Mouse (Mus musculus): ENCODE results near the gene Olfr1. TPM values are rescaled to one million over a fixed set of nuclear protein-coding genes. Genes with fewer than 3 reads are reported as not detected.

Olfr1 gene
- polyA plus RNA-seq (2015; fragmentation: Nextera tagmentation; extraction: Ambion mirVana), result not detected in 2 replicates

DNA sequence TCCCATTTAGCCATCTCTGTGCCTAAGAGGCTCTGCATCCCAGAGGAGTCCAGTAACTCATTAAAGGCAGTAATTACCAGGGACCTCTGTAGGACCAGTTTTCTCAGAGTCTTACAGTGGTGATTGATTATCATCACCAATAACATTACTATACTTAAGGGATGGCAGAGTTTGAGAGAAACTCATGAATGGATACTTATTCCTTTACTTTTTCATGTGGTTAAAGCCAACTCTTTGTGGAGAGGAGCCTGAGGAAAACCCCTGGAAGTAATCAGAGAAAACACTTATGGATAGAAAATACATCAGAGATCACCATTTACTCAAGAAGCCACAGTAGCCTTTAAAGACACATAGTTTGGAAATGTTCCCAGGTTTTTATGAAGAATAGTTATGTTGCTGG lies at the start of gene Olfr1:
TSS of gene Olfr1 (minus strand) at position 101 of the 400 bp plus-strand sequence.
- Histone ChIP-seq H3K27ac (replicated peaks) (no peak within 1 kb of the TSS), H3K4me3 (no peak within 1 kb of the TSS), H3K4me2 (no peak within 1 kb of the TSS), H3K9me3 (no peaks in the 10 kb centered on the region), H3K27me3 (no peaks in the 10 kb centered on the region), H3K36me3 (no peaks in the 10 kb centered on the region), H3K9ac (no peak within 1 kb of the TSS), H3K4me1 (replicated peaks) (no peaks in the 10 kb centered on the region)
- no peak for ATAC-seq (ENCODE audit: low read depth)

DNA sequence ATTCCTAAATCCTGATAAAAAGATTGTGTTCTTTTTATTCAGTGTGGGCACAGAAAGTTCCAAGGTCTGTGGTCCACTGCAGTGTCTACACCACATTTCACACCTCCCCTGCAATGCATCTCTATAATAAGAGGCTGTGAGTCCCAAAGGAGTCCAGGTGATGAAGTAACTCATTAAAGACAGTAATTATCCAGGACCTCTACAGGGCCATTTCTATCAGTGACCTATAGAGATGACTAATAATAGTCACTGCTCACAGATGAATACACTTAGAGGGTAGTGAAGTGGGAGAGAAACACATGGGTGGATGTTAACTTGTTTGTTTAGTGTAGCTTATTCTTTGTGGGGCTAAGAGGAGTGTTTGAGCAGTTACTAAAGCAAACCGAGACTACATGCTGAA lies 29.0 kb upstream of the Olfr1 start, which contains the start of gene Olfr378:
TSS of gene Olfr378 (minus strand) at position 101 of the 400 bp plus-strand sequence.
- no peak within 1 kb of the TSS for H3K9ac ChIP-seq
- H3K4me1 ChIP-seq (replicated peaks), result no peaks in the 10 kb centered on the region
- no peaks in the 10 kb centered on the region for H3K27me3 ChIP-seq
- no peaks in the 10 kb centered on the region for H3K36me3 ChIP-seq
- no peak for ATAC-seq (ENCODE audit: low read depth)
- peaks cover 11% of the 10 kb centered on the region for H3K9me3 ChIP-seq
- H3K4me3 ChIP-seq, result no peak within 1 kb of the TSS
- H3K27ac ChIP-seq (replicated peaks), result no peak within 1 kb of the TSS
- WGBS, result 100% methylated on average over 1 of the region's 1 CpGs
- H3K4me2 ChIP-seq, result no peak within 1 kb of the TSS

DNA sequence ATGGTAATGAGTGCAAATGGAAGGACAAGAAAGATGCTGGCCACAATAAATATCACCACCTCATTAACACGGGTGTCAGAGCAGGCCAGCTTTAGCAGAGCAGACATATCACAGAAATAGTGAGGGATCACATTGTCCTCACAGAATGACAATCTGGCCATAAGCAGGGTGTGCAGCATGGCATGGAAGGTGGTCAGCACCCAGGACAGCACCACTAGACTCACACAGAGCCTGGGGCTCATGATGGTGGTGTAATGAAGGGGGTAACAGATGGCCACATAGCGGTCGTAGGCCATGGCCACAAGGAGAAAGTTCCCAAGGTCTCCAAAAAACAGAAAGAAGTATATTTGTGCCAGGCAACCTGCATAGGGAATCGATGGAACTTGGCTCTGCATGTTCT lies 4.0 kb downstream of the Olfr1 start:
- Histone ChIP-seq H3K4me1 (replicated peaks) (no peaks in the 10 kb centered on the region), H3K4me3 (no peak overlapping the region), H3K36me3 (no peaks in the 10 kb centered on the region), H3K9me3 (no peaks in the 10 kb centered on the region), H3K9ac (no peak overlapping the region), H3K4me2 (no peak overlapping the region), H3K27me3 (no peaks in the 10 kb centered on the region), H3K27ac (replicated peaks) (no peak overlapping the region)
- 76% methylated on average over 4 of the region's 4 CpGs for WGBS
- no peak for ATAC-seq (ENCODE audit: low read depth)

DNA sequence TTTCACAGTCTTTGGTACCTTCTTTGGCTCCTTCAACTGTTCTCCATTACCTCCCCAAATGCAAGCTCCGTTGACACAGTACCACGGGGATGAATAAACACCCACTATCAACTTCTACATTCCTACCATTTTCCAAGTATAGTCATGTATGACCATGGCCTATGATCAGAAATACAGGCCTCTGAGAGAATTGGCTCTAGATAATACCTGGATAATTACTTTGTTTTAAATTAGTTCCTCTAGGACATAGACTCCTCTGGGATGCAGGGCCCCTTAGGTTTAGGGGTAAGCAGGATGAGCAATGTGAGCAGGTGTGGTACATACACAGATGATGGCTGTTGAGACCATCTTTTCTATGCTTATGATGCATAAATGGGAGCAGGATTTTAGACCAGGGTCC lies 28.5 kb downstream of the Olfr1 start, which contains the start of gene Olfr376:
TSS of gene Olfr376 (plus strand) at position 301 of the 400 bp plus-strand sequence.
- no peaks in the 10 kb centered on the region for H3K9me3 ChIP-seq
- 93% methylated on average over 2 of the region's 2 CpGs for WGBS
- no peak for ATAC-seq (ENCODE audit: low read depth)

DNA sequence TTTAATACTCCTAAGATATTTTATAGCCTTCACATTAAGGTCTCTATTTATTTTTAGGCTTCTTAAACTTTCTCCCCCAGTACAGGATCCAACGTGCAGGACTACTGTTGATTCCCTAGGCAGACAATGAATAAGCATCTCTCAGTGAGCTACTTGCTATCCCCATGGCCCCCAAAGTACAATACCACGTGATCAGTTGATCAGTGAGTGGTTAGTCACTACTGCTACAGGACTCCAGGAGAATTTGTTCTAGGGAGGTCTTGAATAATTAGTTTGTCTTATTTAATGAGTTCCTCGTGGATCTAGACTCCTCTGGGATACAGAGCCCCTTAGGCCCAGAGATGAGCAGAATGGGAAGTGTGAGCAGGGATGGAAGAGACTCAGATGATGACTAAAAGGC lies 48.9 kb downstream of the Olfr1 start, which contains the start of gene Olfr20:
TSS of gene Olfr20 (plus strand) at position 301 of the 400 bp plus-strand sequence.
- WGBS, result 56% methylated on average over 3 of the region's 3 CpGs
- Histone ChIP-seq H3K9me3 (no peaks in the 10 kb centered on the region), H3K4me2 (no peak within 1 kb of the TSS), H3K9ac (no peak within 1 kb of the TSS), H3K27ac (replicated peaks) (no peak within 1 kb of the TSS), H3K27me3 (no peaks in the 10 kb centered on the region), H3K4me3 (no peak within 1 kb of the TSS), H3K4me1 (replicated peaks) (no peaks in the 10 kb centered on the region), H3K36me3 (no peaks in the 10 kb centered on the region)
- no peak for ATAC-seq (ENCODE audit: low read depth)

More for the DNA sequence above, 28.5 kb downstream of the Olfr1 start, which contains the start of gene Olfr376:
- no peaks in the 10 kb centered on the region for H3K27me3 ChIP-seq
- no peaks in the 10 kb centered on the region for H3K4me1 ChIP-seq (replicated peaks)
- no peak within 1 kb of the TSS for H3K4me3 ChIP-seq
- no peak within 1 kb of the TSS for H3K9ac ChIP-seq
- no peak within 1 kb of the TSS for H3K4me2 ChIP-seq
- H3K36me3 ChIP-seq, result no peaks in the 10 kb centered on the region
- no peak within 1 kb of the TSS for H3K27ac ChIP-seq (replicated peaks)

Other genes starting within 250 kb of the Olfr1 start
- 0.45 and 0.63 TPM in 2 replicates for gene P2rx5, start 239.2 kb downstream of the Olfr1 start, polyA plus RNA-seq (2015; fragmentation: Nextera tagmentation; extraction: Ambion mirVana)
- 130 and 132 TPM in 2 replicates for gene Emc6, start 222.6 kb downstream of the Olfr1 start, polyA plus RNA-seq (2015; fragmentation: Nextera tagmentation; extraction: Ambion mirVana)
- 190 and 197 TPM in 2 replicates for gene Tax1bp3, start 222.5 kb downstream of the Olfr1 start, polyA plus RNA-seq (2015; fragmentation: Nextera tagmentation; extraction: Ambion mirVana)
- 21.2 and 23.1 TPM in 2 replicates for gene Ctns, start 200.6 kb downstream of the Olfr1 start, polyA plus RNA-seq (2015; fragmentation: Nextera tagmentation; extraction: Ambion mirVana)
- gene Shpk, start 200.2 kb downstream of the Olfr1 start, polyA plus RNA-seq (2015; fragmentation: Nextera tagmentation; extraction: Ambion mirVana), result 2.4 and 3.5 TPM in 2 replicates
- gene Trpv1, start 165.3 kb downstream of the Olfr1 start, polyA plus RNA-seq (2015; fragmentation: Nextera tagmentation; extraction: Ambion mirVana), result 5.8 and 11.5 TPM in 2 replicates
- 0.17 and 0.20 TPM in 2 replicates for gene Trpv3, start 132.2 kb downstream of the Olfr1 start, polyA plus RNA-seq (2015; fragmentation: Nextera tagmentation; extraction: Ambion mirVana)
- gene Aspa, start 70.0 kb downstream of the Olfr1 start, polyA plus RNA-seq (2015; fragmentation: Nextera tagmentation; extraction: Ambion mirVana), result 1.1 and 3.2 TPM in 2 replicates
- not detected in 2 replicates for gene Gm49340, start 69.9 kb downstream of the Olfr1 start, polyA plus RNA-seq (2015; fragmentation: Nextera tagmentation; extraction: Ambion mirVana)
- gene Spata22, start 69.9 kb downstream of the Olfr1 start, polyA plus RNA-seq (2015; fragmentation: Nextera tagmentation; extraction: Ambion mirVana), result 0.25 TPM in 1 of 2 replicates, not detected in the other
- gene Olfr20, start 48.8 kb downstream of the Olfr1 start, polyA plus RNA-seq (2015; fragmentation: Nextera tagmentation; extraction: Ambion mirVana), result not detected in 2 replicates
- not detected in 2 replicates for gene Olfr376, start 28.4 kb downstream of the Olfr1 start, polyA plus RNA-seq (2015; fragmentation: Nextera tagmentation; extraction: Ambion mirVana)
- gene Olfr378, start 28.9 kb upstream of the Olfr1 start, polyA plus RNA-seq (2015; fragmentation: Nextera tagmentation; extraction: Ambion mirVana), result not detected in 2 replicates
- not detected in 2 replicates for gene Olfr380, start 57.9 kb upstream of the Olfr1 start, polyA plus RNA-seq (2015; fragmentation: Nextera tagmentation; extraction: Ambion mirVana)
- not detected in 2 replicates for gene Olfr381, start 92.0 kb upstream of the Olfr1 start, polyA plus RNA-seq (2015; fragmentation: Nextera tagmentation; extraction: Ambion mirVana)
- not detected in 2 replicates for gene Olfr382, start 117.6 kb upstream of the Olfr1 start, polyA plus RNA-seq (2015; fragmentation: Nextera tagmentation; extraction: Ambion mirVana)
- gene Olfr385, start 193.4 kb upstream of the Olfr1 start, polyA plus RNA-seq (2015; fragmentation: Nextera tagmentation; extraction: Ambion mirVana), result not detected in 2 replicates
- gene Olfr384, start 199.0 kb upstream of the Olfr1 start, polyA plus RNA-seq (2015; fragmentation: Nextera tagmentation; extraction: Ambion mirVana), result not detected in 2 replicates

Measured in neural tube, embryonic 13.5 days (tissue).